Mouse (Mus musculus) lung, adult 2 months (tissue): Measurements from ENCODE around the gene Paxip1. TPM values are rescaled to one million over a fixed set of nuclear protein-coding genes. Genes with fewer than 3 reads are reported as not detected.

Experiments
- DNase-seq: peaks from one replicate; pipeline ENCODE4 v3.0.0; 2022
- H3K4me1 ChIP-seq: fragments of 200-500 bp; 2 replicates; pipeline ENCODE4 v1.6.1; 2011; ENCODE audit warnings: low read length; ENCODE audit not compliant: control insufficient read depth, insufficient read depth
- H3K4me3 ChIP-seq: fragments of 200-500 bp; replicated peaks from 2 replicates; pipeline ENCODE3; 2011; ENCODE audit warnings: low read depth, mild to moderate bottlenecking, control low read depth, low read length; ENCODE audit errors: extremely low read depth
- CTCF ChIP-seq: fragments of 200-500 bp; IDR thresholded peaks from 2 replicates; pipeline ENCODE4 v1.5.1; 2011; ENCODE audit warnings: mild to moderate bottlenecking, low read length, control low read depth; ENCODE audit not compliant: insufficient read depth
- POLR2A ChIP-seq: fragments of 200-500 bp; IDR thresholded peaks from 2 replicates; pipeline ENCODE4 v1.6.1; 2011; ENCODE audit warnings: low read depth, mild to moderate bottlenecking, control low read depth, low read length, borderline replicate concordance; ENCODE audit errors: extremely low read depth
- WGBS: fragments of 180-500 bp; shearing (Covaris S2); methylation state at CpG from one replicate; pipeline ENCODE4 v1.1.7; 2018; 5-methylcytosine and 5-hydroxymethylcytosine counted together
- polyA plus RNA-seq: library from polyadenylated mRNA; depleted of rRNA; stranded (reverse); fragments of >200 nt; gene quantifications from 2 replicates; pipeline ENCODE4 v1.2.3, GENCODE M21; 2012; rRNA removed

Paxip1 gene
- polyA plus RNA-seq, 1 experiment, result 18.5 TPM

DNA sequence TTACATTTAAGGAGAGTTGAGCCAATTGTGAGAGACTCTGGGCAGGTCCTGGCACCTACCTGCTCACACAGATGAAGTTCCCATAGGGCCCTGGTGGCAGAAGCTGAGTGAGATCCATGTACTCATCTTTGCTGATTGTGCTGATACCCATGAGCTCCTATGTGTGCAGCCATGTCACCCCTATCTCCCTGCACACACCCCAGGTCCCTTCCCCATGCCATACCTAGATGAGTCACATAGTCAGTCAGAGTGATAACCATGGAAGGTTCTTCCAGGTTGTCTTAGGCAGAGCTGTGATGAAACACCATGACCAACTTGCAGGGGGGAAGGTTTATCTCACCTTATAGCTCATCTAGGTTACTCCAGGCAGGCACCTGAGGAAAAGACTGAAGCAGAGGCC lies 84.2 kb downstream of the Paxip1 start:
- Histone ChIP-seq H3K4me1 (peaks cover 8% of the 10 kb centered on the region), H3K4me3 (no peak overlapping the region)
- no peak for DNase-seq
- no peak for TF ChIP-seq POLR2A
- TF ChIP-seq CTCF, result no peak

GRCm38 (mm10) chr5:27706551-27706950 lies 84.9 kb downstream of the Paxip1 start:
- WGBS, result 34% methylated on average over 6 of the region's 6 CpGs
- no peak for DNase-seq
- Histone ChIP-seq H3K4me1 (peaks cover 8% of the 10 kb centered on the region), H3K4me3 (no peak overlapping the region)
- TF ChIP-seq POLR2A, result no peak

DNA sequence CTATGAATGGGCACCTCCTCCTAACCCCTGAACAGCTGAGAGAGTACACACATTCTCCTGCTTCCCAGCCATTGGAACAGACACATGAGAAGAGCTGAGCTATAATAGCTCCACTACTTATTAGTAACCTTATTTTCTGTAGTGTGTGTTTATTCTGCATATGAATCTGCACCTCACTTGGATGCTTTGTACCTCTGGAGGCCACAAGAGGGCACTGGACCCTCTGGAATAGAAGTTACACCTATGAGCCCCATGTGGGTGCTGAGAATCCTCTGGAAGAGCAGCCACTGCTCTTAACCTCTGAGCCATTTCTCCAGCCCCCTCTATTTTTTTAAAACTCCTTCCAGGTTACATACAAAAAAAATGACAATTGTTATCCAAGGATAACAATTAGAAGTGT lies 86.5 kb downstream of the Paxip1 start:
- Histone ChIP-seq H3K4me1 (peaks cover 8% of the 10 kb centered on the region), H3K4me3 (no peak overlapping the region)
- no peak for DNase-seq
- TF ChIP-seq POLR2A (no peak), CTCF (no peak)

GRCm38 (mm10) chr5:27702482-27702881 lies 89.0 kb downstream of the Paxip1 start:
- Histone ChIP-seq H3K4me1 (peaks cover 3% of the 10 kb centered on the region), H3K4me3 (no peak overlapping the region)
- 67% methylated on average over 6 of the region's 6 CpGs for WGBS
- DNase-seq, result no peak
- TF ChIP-seq CTCF (no peak), POLR2A (no peak)

Other genes starting within 250 kb of the Paxip1 start
- not detected in 2 replicates for gene Htr5a, start 50.5 kb upstream of the Paxip1 start, polyA plus RNA-seq